In genomic region chr10:58739779-58740178, GRCm38 (mm10) we compare ENCODE assay signal across 26 mouse cellular contexts. TPM values are rescaled to one million over a fixed set of nuclear protein-coding genes. Genes with fewer than 3 reads are reported as not detected.
DNase-seq lines count a peak whose midpoint lies in the region; ATAC-seq lines count a peak whose summit lies in the region.
"Had no signal": no experiment of that assay in that cellular context is flagged by ENCODE, and none has a peak within 500 bp of the region (broad histone marks: within the 10 kb centered on the region; RNA-seq: fewer than 3 reads in every experiment).

No protein-coding gene starts in this region.

- no peaks in the 10 kb centered on the region for H3K27me3 ChIP-seq in hindbrain, embryonic 13.5 days
- H3K27me3 ChIP-seq in hindbrain, embryonic 11.5 days (ENCODE audit: control insufficient read depth, insufficient read depth, low read length), result no peaks in the 10 kb centered on the region
- no peaks in the 10 kb centered on the region for H3K27me3 ChIP-seq in hindbrain, embryonic 15.5 days
- H3K27me3 ChIP-seq: embryonic facial prominence, embryonic 12.5 days; forebrain, embryonic 15.5 days; intestine, embryonic 15.5 days had no signal

- no peak overlapping the region for H3K9ac ChIP-seq in hindbrain, embryonic 13.5 days
- no peak overlapping the region for H3K9ac ChIP-seq in hindbrain, embryonic 11.5 days (ENCODE audit: low read depth, low read length)
- H3K9ac ChIP-seq in hindbrain, embryonic 15.5 days, result no peak overlapping the region
- H3K9ac ChIP-seq: embryonic facial prominence, embryonic 12.5 days; forebrain, embryonic 15.5 days; intestine, embryonic 15.5 days had no signal

- H3K9me3 ChIP-seq in hindbrain, embryonic 13.5 days, result no peaks in the 10 kb centered on the region
- no peaks in the 10 kb centered on the region for H3K9me3 ChIP-seq in hindbrain, embryonic 11.5 days (ENCODE audit: control insufficient read depth, low read length)
- no peaks in the 10 kb centered on the region for H3K9me3 ChIP-seq in hindbrain, embryonic 15.5 days
- H3K9me3 ChIP-seq: embryonic facial prominence, embryonic 12.5 days; forebrain, embryonic 15.5 days; G1E; intestine, embryonic 15.5 days had no signal

- no peak for ATAC-seq in hindbrain, embryonic 13.5 days (ENCODE audit: low FRiP score)
- ATAC-seq in hindbrain, embryonic 11.5 days (ENCODE audit: low FRiP score), result no peak
- 0 out of 2 replicates have a peak, but pooled peaks have one; percentile 27 for ATAC-seq in hindbrain, embryonic 15.5 days (ENCODE audit: low FRiP score, low read depth)
- ATAC-seq in monocyte, adult 5-6 weeks (replicated peaks; ENCODE audit: insufficient number of reproducible peaks, low FRiP score, low TSS enrichment, poor library complexity, severe bottlenecking), result no peak
- ATAC-seq: CD4-positive, CD25-positive, alpha-beta regulatory T cell, adult 4 months; forebrain, embryonic 15.5 days; intestine, embryonic 15.5 days had no signal

- no peak overlapping the region for H3K4me3 ChIP-seq in hindbrain, embryonic 13.5 days
- no peak overlapping the region for H3K4me3 ChIP-seq in hindbrain, embryonic 11.5 days (ENCODE audit: low read depth, low read length)
- H3K4me3 ChIP-seq in hindbrain, embryonic 15.5 days, result no peak overlapping the region
- H3K4me3 ChIP-seq: embryonic facial prominence, embryonic 12.5 days; forebrain, embryonic 15.5 days; heart, adult 2 months; intestine, embryonic 15.5 days had no signal

- no peaks in the 10 kb centered on the region for H3K4me1 ChIP-seq in hindbrain, embryonic 13.5 days (replicated peaks)
- no peaks in the 10 kb centered on the region for H3K4me1 ChIP-seq in hindbrain, embryonic 11.5 days (replicated peaks; ENCODE audit: control insufficient read depth, insufficient read depth, low read length)
- H3K4me1 ChIP-seq in hindbrain, embryonic 15.5 days (replicated peaks), result no peaks in the 10 kb centered on the region
- H3K4me1 ChIP-seq: embryonic facial prominence, embryonic 12.5 days; forebrain, embryonic 15.5 days; intestine, embryonic 15.5 days had no signal

- DNase-seq in adrenal gland, adult (ENCODE audit: inconsistent age in 2 of 2, low spot score in 1 of 2), result peak; percentile 40 to 52
- DNase-seq in adrenal gland, postnatal 4 days (ENCODE audit: low spot score in 2 of 2), result no peak
- DNase-seq in hindbrain, embryonic 11.5 days (ENCODE audit: low spot score), result no peak
- DNase-seq in ovary, postnatal 10 days (ENCODE audit: low spot score), result no peak
- DNase-seq: adrenal gland, postnatal 25 days; B cell, adult 2 months; cerebellum, adult 11-12 months; cerebellum, adult 9-10 months; cerebellum, postnatal 25 days; heart, adult 2 months; kidney, adult 18-20 months had no signal

- H3K36me3 ChIP-seq in hindbrain, embryonic 13.5 days, result no peaks in the 10 kb centered on the region
- H3K36me3 ChIP-seq in hindbrain, embryonic 11.5 days (ENCODE audit: control insufficient read depth, insufficient read depth, low read length), result no peaks in the 10 kb centered on the region
- H3K36me3 ChIP-seq in hindbrain, embryonic 15.5 days, result no peaks in the 10 kb centered on the region
- H3K36me3 ChIP-seq: embryonic facial prominence, embryonic 12.5 days; forebrain, embryonic 15.5 days; G1E; intestine, embryonic 15.5 days had no signal

- peak overlapping the region; percentile 42; the same call in 1 of the 2 replicates for H3K27ac ChIP-seq in hindbrain, embryonic 13.5 days
- no peak overlapping the region for H3K27ac ChIP-seq in hindbrain, embryonic 11.5 days (ENCODE audit: low read depth, low read length)
- no peak overlapping the region for H3K27ac ChIP-seq in hindbrain, embryonic 15.5 days (replicated peaks)
- H3K27ac ChIP-seq: embryonic facial prominence, embryonic 12.5 days; forebrain, embryonic 15.5 days; heart, adult 2 months; intestine, embryonic 15.5 days had no signal

- H3K4me2 ChIP-seq in hindbrain, embryonic 13.5 days, result no peak overlapping the region
- no peak overlapping the region for H3K4me2 ChIP-seq in hindbrain, embryonic 11.5 days (replicated peaks; ENCODE audit: low read depth, low read length)
- no peak overlapping the region for H3K4me2 ChIP-seq in hindbrain, embryonic 15.5 days
- H3K4me2 ChIP-seq: embryonic facial prominence, embryonic 12.5 days; forebrain, embryonic 15.5 days; heart, embryonic 11.5 days; intestine, embryonic 15.5 days had no signal

RNA-seq across cellular contexts. Expression of gene Gm17542, which starts 21.8 kb away (rescaled TPM):
- total RNA-seq in adrenal gland, postnatal 4 days (2021), result not detected
- polyA plus RNA-seq in hindbrain, embryonic 13.5 days (2015; fragmentation: Nextera tagmentation; extraction: Ambion mirVana), result not detected in 2 replicates
- not detected in 2 replicates for polyA plus RNA-seq in hindbrain, embryonic 11.5 days (2014; fragmentation: Nextera tagmentation; extraction: Ambion mirVana)
- not detected in 2 replicates for polyA plus RNA-seq in hindbrain, embryonic 15.5 days (2015; fragmentation: Nextera tagmentation; extraction: Ambion mirVana)
- total RNA-seq in monocyte, adult 5-6 weeks (2017), result not detected in 3 replicates
- total RNA-seq: adrenal gland, postnatal 25 days; G1E; gastrocnemius, adult 8-10 months; gastrocnemius, postnatal 4 days; heart, adult 2 months; heart, postnatal 25 days had no signal
- polyA plus RNA-seq: CD4-positive, CD25-positive, alpha-beta regulatory T cell, adult 4 months; cortical plate, adult 2 months; embryonic facial prominence, embryonic 12.5 days; forebrain, embryonic 11.5 days; forebrain, embryonic 15.5 days; G1E; heart, adult 2 months; heart, embryonic 11.5 days; heart, embryonic 16.5 days; intestine, embryonic 15.5 days had no signal

Comparison
In these comparisons a context has a peak if more than half of its experiments do, and no peak if none do; other contexts are left out.
1. DNase-seq: peak in adrenal gland, adult (2 of 2); none in adrenal gland, postnatal 4 days (0 of 2), hindbrain, embryonic 11.5 days (single experiment) and ovary, postnatal 10 days (single experiment).